Mouse (Mus musculus) monocyte, adult 5-6 weeks (primary cell): ENCODE data around the gene Mien1. TPM values are rescaled to one million over a fixed set of nuclear protein-coding genes. Genes with fewer than 3 reads are reported as not detected.
A peak's percentile ranks its signal among the peaks of the same experiment; 100 is the strongest.

ENCODE experiments used
- ATAC-seq: fragments of 153-309, 156-312 bp; replicated peaks from 2 replicates; pipeline ENCODE4 v1.8.0; 2017; ENCODE audit warnings: mild to moderate bottlenecking; ENCODE audit not compliant: low TSS enrichment, insufficient number of reproducible peaks, severe bottlenecking, poor library complexity, low FRiP score
- total RNA-seq: library from RNA; stranded (forward); fragments of 200-1000, 200-491, 200-594 nt; gene quantifications from 3 replicates; pipeline ENCODE4 v1.2.3, GENCODE M21; 2017

Mien1 gene
- total RNA-seq, 1 experiment from 2014 or later, result 75.9 TPM

DNA sequence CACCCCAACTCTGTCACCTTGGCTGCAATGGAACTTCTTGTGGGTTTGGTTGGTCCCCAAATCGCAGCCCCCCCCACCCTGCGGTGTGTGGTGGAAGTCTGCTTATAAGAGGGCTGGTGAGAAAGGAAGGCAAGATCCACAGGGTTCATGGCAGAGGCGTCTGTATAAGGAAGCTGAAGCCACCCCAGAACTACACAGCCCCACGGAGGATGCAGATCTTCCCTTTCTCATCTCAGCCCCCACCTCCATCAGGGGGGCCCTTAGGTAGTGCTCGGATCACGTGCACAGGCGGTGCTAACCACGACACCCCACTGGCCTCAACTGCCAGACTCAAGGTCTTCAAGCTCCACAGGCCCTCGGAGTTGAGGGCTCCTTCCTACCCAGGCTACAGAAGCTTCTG, 25.1 kb upstream of the Mien1 start:
- ATAC-seq, result no peak

- ATAC-seq, result no peak
Observed at GRCm38 (mm10) chr11:98462255-98462654, 23.5 kb upstream of the Mien1 start.

DNA sequence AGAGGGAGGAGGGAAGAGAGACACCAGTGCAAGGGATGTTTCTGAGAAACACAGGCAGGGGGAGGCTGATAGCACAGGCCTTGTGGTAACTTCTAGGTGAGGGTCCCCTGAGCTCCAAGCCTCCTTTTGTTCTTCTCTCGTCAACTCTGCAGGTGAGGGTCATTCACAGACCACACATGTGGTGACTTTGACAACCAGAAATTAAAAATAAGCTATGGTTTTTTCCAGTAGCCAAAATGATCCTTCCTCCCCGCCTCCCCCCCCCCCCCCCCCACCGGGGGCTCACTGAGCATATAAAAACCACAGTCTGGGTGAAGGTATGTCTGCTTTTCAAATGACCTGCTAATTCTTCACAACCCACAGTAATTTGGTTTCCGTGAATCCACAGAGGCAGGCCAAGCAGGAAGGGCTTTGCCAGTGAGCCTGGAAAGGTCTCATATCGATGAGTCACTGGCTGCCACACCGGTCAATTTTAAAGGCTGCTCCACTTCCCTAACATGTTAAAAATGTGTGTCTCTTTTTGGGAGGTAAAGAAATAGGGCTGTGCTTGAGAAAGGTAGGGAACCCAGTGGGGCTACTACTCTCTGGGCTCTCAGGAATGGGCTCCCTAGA, 22.4 kb upstream of the Mien1 start:
- ATAC-seq, result no peak

DNA sequence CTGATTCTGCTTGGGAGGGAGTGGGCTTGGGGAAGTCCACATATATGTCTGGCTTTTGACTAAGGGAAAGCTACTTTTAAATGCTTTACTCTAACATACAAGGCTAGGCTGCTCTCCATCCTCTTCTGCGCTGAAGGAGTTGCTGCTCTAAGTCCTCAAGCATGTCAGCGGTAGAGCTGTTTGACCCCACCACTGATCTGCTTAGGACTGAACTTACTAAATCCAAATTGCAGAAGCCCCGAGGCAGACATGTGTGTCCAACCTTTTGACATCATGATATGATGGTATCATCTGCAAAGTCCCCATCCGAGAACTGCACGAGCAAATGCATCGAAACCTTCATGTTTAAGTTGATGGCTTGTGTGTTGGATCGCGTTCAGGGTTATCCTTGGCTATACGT, 21.1 kb upstream of the Mien1 start:
- no peak for ATAC-seq

- no peak for ATAC-seq
Observed at GRCm38 (mm10) chr11:98459071-98459741, 20.4 kb upstream of the Mien1 start.

DNA sequence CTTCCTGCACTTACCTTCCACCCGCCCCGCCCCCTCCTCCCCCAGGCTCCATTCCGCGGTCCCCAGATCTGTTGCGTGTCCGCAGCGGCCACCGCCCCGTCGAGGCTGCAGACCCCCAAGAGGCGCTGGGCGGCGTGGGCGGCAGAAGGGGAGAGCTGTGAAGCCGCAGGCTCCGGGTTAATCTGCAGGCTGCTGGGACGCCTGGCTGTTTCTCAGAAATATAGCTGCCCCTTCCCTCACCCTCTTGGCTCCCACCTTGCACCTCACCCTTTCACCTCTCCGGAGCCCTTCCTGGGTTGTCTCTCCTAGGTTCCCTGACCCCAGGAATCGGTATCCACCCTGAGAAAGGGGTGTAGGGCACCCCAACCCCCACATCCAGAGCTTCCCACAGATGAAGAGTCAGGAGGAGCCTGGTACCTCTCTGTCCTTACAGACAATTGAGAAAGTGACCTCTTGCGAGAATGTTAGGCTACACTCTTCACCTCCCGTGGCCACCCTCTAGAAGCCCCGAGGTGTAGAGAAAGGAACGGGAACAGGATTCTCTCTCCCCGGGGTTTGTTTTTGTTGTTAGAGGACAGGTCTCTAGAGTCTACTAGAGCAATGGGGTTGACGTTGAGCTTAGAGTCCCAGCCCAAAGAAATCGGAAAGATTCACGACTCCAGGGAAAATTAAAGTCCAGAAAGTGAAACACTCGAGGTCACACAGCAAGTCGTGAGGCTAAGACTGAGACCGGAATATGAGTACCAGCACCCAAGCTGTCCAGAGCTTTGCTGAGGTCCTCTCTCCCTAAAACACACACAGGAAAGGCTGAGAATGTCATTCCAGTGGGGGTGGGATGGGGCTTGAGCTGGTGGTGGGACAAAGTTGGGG, 19.6 kb upstream of the Mien1 start:
- no peak for ATAC-seq

GRCm38 (mm10) chr11:98457367-98458120, 18.8 kb upstream of the Mien1 start:
- peak; percentile 59 for ATAC-seq

DNA sequence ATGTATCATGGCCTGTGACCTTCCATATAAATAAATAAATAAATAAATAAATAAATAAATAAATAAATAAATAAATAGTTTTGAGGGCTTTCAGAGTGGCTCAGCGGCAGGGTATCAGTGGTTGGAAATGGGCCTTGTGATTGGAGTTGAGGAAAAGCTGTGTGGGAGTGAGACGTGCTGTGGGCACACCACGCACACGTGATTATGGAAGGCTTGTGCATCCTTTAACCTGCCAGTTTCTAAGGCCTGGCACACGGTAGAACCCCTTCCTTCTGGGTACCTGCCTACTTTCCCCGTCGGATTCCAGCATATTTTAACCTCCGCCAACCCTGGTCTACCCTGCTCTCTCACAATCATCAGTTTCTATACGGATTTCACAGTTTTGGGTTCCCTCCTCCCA, 18.2 kb upstream of the Mien1 start:
- no peak for ATAC-seq

GRCm38 (mm10) chr11:98456545-98456944, 17.8 kb upstream of the Mien1 start:
- ATAC-seq, result no peak

DNA sequence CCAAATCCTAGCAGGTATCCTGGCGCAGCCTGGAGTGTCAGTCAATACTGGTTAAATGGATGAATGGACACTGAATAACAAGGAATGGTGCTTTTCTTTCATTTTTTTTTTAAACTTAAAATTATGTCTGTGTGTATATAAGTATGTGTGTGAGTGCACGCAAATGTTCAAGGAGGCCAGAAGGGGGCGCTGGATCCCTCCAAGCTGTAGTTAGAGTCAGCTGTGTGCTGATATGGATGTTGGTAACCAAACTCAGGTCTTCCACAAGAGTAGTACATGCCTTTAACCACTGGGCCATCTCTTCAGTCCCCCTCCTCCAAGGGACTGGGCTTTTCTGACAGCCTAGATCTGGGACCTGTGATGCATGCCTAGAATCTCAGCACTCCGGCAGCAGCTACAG, 16.7 kb upstream of the Mien1 start:
- ATAC-seq, result no peak

- ATAC-seq, result no peak
Observed at GRCm38 (mm10) chr11:98449921-98450771, 11.4 kb upstream of the Mien1 start.

GRCm38 (mm10) chr11:98449419-98449818, 10.6 kb upstream of the Mien1 start:
- no peak for ATAC-seq

- no peak for ATAC-seq
Observed at GRCm38 (mm10) chr11:98448191-98448790, 9.5 kb upstream of the Mien1 start.

- no peak for ATAC-seq
Observed at GRCm38 (mm10) chr11:98447475-98447834, 8.7 kb upstream of the Mien1 start.

DNA sequence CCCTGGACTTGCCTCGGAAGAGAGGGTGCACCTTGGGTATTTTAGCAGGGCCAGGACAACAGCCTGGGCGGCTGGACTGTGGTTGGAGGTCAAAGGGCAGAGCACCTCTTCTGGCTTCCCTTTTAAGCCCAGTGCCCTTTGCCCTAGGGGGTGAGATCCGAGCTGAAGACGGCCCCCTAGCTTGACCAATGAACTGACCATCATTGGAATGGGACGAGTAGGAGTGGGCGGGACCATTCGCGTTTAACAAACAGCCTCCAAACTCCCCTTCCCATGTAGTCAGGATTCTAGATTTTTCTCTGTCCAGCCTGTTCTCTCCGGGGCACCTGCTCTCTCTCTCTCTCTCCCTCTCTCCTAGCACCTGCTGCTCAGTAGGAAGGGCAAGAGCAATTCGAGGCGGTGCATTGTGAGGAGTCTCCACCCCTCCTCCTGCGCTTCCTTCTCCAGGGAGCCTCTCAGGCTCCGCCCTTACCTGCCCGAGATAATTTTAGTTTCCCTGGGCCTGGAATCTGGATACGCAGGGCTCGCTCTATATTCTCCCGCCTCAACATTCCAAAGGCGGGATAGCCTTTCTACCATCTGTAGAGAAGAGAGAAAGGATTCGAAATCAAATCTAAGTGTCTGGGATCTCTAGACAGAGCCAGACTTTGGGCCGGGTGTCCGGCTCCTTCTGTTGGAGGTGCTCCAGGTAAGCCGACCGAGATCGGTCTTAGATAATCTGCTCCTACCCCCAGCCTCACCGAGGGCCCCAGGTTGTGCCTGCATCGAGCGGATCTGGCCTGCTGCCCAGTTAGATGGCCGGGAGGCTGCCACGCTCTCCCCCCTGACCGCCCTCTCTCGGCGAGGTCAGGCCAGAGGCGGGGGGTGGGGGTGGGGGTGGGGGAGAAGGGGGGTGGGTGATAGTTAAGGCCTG, 8.0 kb upstream of the Mien1 start:
- ATAC-seq, result no peak

- no peak for ATAC-seq
Observed at GRCm38 (mm10) chr11:98446213-98446561, 7.4 kb upstream of the Mien1 start, which contains the start of gene Grb7. Gene Grb7, plus strand, starts transcription at chr11:98446394.

- ATAC-seq, result no peak
Observed at GRCm38 (mm10) chr11:98445679-98446078, 6.9 kb upstream of the Mien1 start.
